Mouse (Mus musculus): ENCODE results near the gene Igfn1. TPM values are rescaled to one million over a fixed set of nuclear protein-coding genes. Genes with fewer than 3 reads are reported as not detected.
A peak's percentile ranks its signal among the peaks of the same experiment; 100 is the strongest.

Igfn1 gene
- polyA plus RNA-seq, 1 experiment = not detected

GRCm38 (mm10) chr1:135945711-135946110, 60.4 kb downstream of the Igfn1 start:
- Histone ChIP-seq H3K27me3 (ENCODE audit: control insufficient read depth) (peaks cover 25% of the 10 kb centered on the region), H3K36me3 (ENCODE audit: control insufficient read depth) (no peaks in the 10 kb centered on the region), H3K4me3 (replicated peaks) (no peak overlapping the region), H3K4me1 (ENCODE audit: control insufficient read depth) (peaks cover 54% of the 10 kb centered on the region), H3K9me3 (ENCODE audit: control insufficient read depth, low read length) (no peaks in the 10 kb centered on the region)
- TF ChIP-seq TAL1 (IDR thresholded peaks at IDR 0.05; ENCODE audit: low read length) (no peak), GATA1 (IDR thresholded peaks at IDR 0.05; ENCODE audit: low read length) (no peak)

- Histone ChIP-seq H3K27me3 (ENCODE audit: control insufficient read depth) (peaks cover 19% of the 10 kb centered on the region), H3K4me1 (ENCODE audit: control insufficient read depth) (peaks cover 64% of the 10 kb centered on the region), H3K9me3 (ENCODE audit: control insufficient read depth, low read length) (no peaks in the 10 kb centered on the region), H3K4me3 (replicated peaks) (no peak overlapping the region), H3K36me3 (ENCODE audit: control insufficient read depth) (no peaks in the 10 kb centered on the region)
- TF ChIP-seq TAL1 (IDR thresholded peaks at IDR 0.05; ENCODE audit: low read length) = no peak
- peak; percentile 74 for TF ChIP-seq GATA1 (IDR thresholded peaks at IDR 0.05; ENCODE audit: low read length)
Observed at GRCm38 (mm10) chr1:135944526-135945259, 61.4 kb downstream of the Igfn1 start.

- no peaks in the 10 kb centered on the region for H3K9me3 ChIP-seq (ENCODE audit: control insufficient read depth, low read length)
- H3K27me3 ChIP-seq (ENCODE audit: control insufficient read depth) = peaks cover 16% of the 10 kb centered on the region
- H3K4me1 ChIP-seq (ENCODE audit: control insufficient read depth) = peaks cover 73% of the 10 kb centered on the region
- TF ChIP-seq GATA1 (IDR thresholded peaks at IDR 0.05; ENCODE audit: low read length) = no peak
- no peak for TF ChIP-seq TAL1 (IDR thresholded peaks at IDR 0.05; ENCODE audit: low read length)
- no peak overlapping the region for H3K4me3 ChIP-seq (replicated peaks)
- no peaks in the 10 kb centered on the region for H3K36me3 ChIP-seq (ENCODE audit: control insufficient read depth)
Observed at GRCm38 (mm10) chr1:135943713-135944112, 62.4 kb downstream of the Igfn1 start.

- Histone ChIP-seq H3K4me3 (replicated peaks) (peak overlapping the region; percentile 58), H3K9me3 (ENCODE audit: control insufficient read depth, low read length) (no peaks in the 10 kb centered on the region), H3K36me3 (ENCODE audit: control insufficient read depth) (no peaks in the 10 kb centered on the region), H3K27me3 (ENCODE audit: control insufficient read depth) (peaks cover 24% of the 10 kb centered on the region), H3K4me1 (ENCODE audit: control insufficient read depth) (peaks cover 86% of the 10 kb centered on the region)
- TF ChIP-seq GATA1 (IDR thresholded peaks at IDR 0.05; ENCODE audit: low read length) (no peak), TAL1 (IDR thresholded peaks at IDR 0.05; ENCODE audit: low read length) (no peak)
Observed at GRCm38 (mm10) chr1:135942116-135942515, 64.0 kb downstream of the Igfn1 start.

- H3K4me1 ChIP-seq (ENCODE audit: control insufficient read depth) = peaks cover 91% of the 10 kb centered on the region
Observed at GRCm38 (mm10) chr1:135941259-135942006, 64.7 kb downstream of the Igfn1 start.

GRCm38 (mm10) chr1:135936091-135936490, 70.1 kb downstream of the Igfn1 start:
- TF ChIP-seq GATA1 (IDR thresholded peaks at IDR 0.05; ENCODE audit: low read length) = 0 out of 2 replicates have a peak, but pooled peaks have one; percentile 11
- no peak for TF ChIP-seq TAL1 (IDR thresholded peaks at IDR 0.05; ENCODE audit: low read length)
- no peaks in the 10 kb centered on the region for H3K36me3 ChIP-seq (ENCODE audit: control insufficient read depth)
- H3K9me3 ChIP-seq (ENCODE audit: control insufficient read depth, low read length) = peaks cover 9% of the 10 kb centered on the region
- H3K4me3 ChIP-seq (replicated peaks) = no peak overlapping the region
- peaks cover 62% of the 10 kb centered on the region for H3K27me3 ChIP-seq (ENCODE audit: control insufficient read depth)
- H3K4me1 ChIP-seq (ENCODE audit: control insufficient read depth) = peaks cover 65% of the 10 kb centered on the region

More at GRCm38 (mm10) chr1:135941259-135942006, 64.7 kb downstream of the Igfn1 start:
- no peaks in the 10 kb centered on the region for H3K36me3 ChIP-seq (ENCODE audit: control insufficient read depth)
- H3K27me3 ChIP-seq (ENCODE audit: control insufficient read depth) = peaks cover 29% of the 10 kb centered on the region
- peak overlapping the region; percentile 58 for H3K4me3 ChIP-seq (replicated peaks)
- TF ChIP-seq GATA1 (IDR thresholded peaks at IDR 0.05; ENCODE audit: low read length) (peak; percentile 95), TAL1 (IDR thresholded peaks at IDR 0.05; ENCODE audit: low read length) (peak; percentile 97)
- H3K9me3 ChIP-seq (ENCODE audit: control insufficient read depth, low read length) = no peaks in the 10 kb centered on the region

- TF ChIP-seq GATA1 (IDR thresholded peaks at IDR 0.05; ENCODE audit: low read length) (no peak), TAL1 (IDR thresholded peaks at IDR 0.05; ENCODE audit: low read length) (no peak)
- H3K4me3 ChIP-seq (replicated peaks) = no peak overlapping the region
- peaks cover 43% of the 10 kb centered on the region for H3K4me1 ChIP-seq (ENCODE audit: control insufficient read depth)
- H3K9me3 ChIP-seq (ENCODE audit: control insufficient read depth, low read length) = peaks cover 9% of the 10 kb centered on the region
- no peaks in the 10 kb centered on the region for H3K36me3 ChIP-seq (ENCODE audit: control insufficient read depth)
- peaks cover 85% of the 10 kb centered on the region for H3K27me3 ChIP-seq (ENCODE audit: control insufficient read depth)
Observed at GRCm38 (mm10) chr1:135933704-135934293, 72.3 kb downstream of the Igfn1 start.

- H3K4me3 ChIP-seq (replicated peaks) = no peak overlapping the region
- no peaks in the 10 kb centered on the region for H3K36me3 ChIP-seq (ENCODE audit: control insufficient read depth)
- peaks cover 9% of the 10 kb centered on the region for H3K9me3 ChIP-seq (ENCODE audit: control insufficient read depth, low read length)
- TF ChIP-seq TAL1 (IDR thresholded peaks at IDR 0.05; ENCODE audit: low read length) (no peak), GATA1 (IDR thresholded peaks at IDR 0.05; ENCODE audit: low read length) (no peak)
- peaks cover 28% of the 10 kb centered on the region for H3K4me1 ChIP-seq (ENCODE audit: control insufficient read depth)
- H3K27me3 ChIP-seq (ENCODE audit: control insufficient read depth) = peaks cover 93% of the 10 kb centered on the region
Observed at GRCm38 (mm10) chr1:135929876-135930275, 76.3 kb downstream of the Igfn1 start.

- H3K36me3 ChIP-seq (ENCODE audit: control insufficient read depth) = no peaks in the 10 kb centered on the region
- H3K4me3 ChIP-seq (replicated peaks) = no peak overlapping the region
- TF ChIP-seq GATA1 (IDR thresholded peaks at IDR 0.05; ENCODE audit: low read length) (no peak), TAL1 (IDR thresholded peaks at IDR 0.05; ENCODE audit: low read length) (no peak)
- peaks cover 98% of the 10 kb centered on the region for H3K27me3 ChIP-seq (ENCODE audit: control insufficient read depth)
- no peaks in the 10 kb centered on the region for H3K9me3 ChIP-seq (ENCODE audit: control insufficient read depth, low read length)
- H3K4me1 ChIP-seq (ENCODE audit: control insufficient read depth) = peaks cover 26% of the 10 kb centered on the region
Observed at GRCm38 (mm10) chr1:135925848-135926247, 80.3 kb downstream of the Igfn1 start.

Data from erythroblast, embryonic 14.5 days (primary cell).